Mouse (Mus musculus) embryonic facial prominence, embryonic 12.5 days (tissue): ENCODE data around the gene Als2. TPM values are rescaled to one million over a fixed set of nuclear protein-coding genes. Genes with fewer than 3 reads are reported as not detected.
A peak's percentile ranks its signal among the peaks of the same experiment; 100 is the strongest.

ENCODE experiments used
- ATAC-seq: fragments of 200-750 bp; cut with Nextera tagmentation; 2 replicates; pipeline ENCODE4 v1.8.0; 2017; ENCODE audit not compliant: insufficient number of reproducible peaks, insufficient read depth, low FRiP score, low TSS enrichment
- H3K27ac ChIP-seq: fragments of 300-500 bp; sonication (generic); 2 replicates; pipeline ENCODE4 v1.5.1; 2016; ENCODE audit warnings: mild to moderate bottlenecking
- H3K27me3 ChIP-seq: fragments of 300-500 bp; sonication (generic); 2 replicates; pipeline ENCODE4 v1.6.1; 2016; ENCODE audit warnings: mild to moderate bottlenecking, moderate library complexity
- H3K36me3 ChIP-seq: fragments of 300-500 bp; sonication (generic); 2 replicates; pipeline ENCODE4 v1.6.1; 2016; ENCODE audit warnings: mild to moderate bottlenecking
- H3K4me1 ChIP-seq: fragments of 300-500 bp; sonication (generic); 2 replicates; pipeline ENCODE4 v1.6.1; 2016
- H3K4me2 ChIP-seq: fragments of 300-500 bp; sonication (generic); replicated peaks from 2 replicates; pipeline ENCODE4 v1.6.1; 2016; ENCODE audit warnings: mild to moderate bottlenecking, moderate library complexity
- H3K4me3 ChIP-seq: fragments of 300-500 bp; sonication (generic); 2 replicates; pipeline ENCODE4 v1.5.1; 2016; ENCODE audit warnings: mild to moderate bottlenecking
- H3K9ac ChIP-seq: fragments of 300-500 bp; sonication (generic); 2 replicates; pipeline ENCODE4 v1.6.1; 2016; ENCODE audit warnings: mild to moderate bottlenecking, moderate library complexity
- H3K9me3 ChIP-seq: fragments of 300-500 bp; sonication (generic); 2 replicates; pipeline ENCODE4 v1.6.1; 2016; ENCODE audit warnings: mild to moderate bottlenecking, moderate library complexity
- WGBS: fragments of 180-500 bp; shearing (Covaris S2); methylation state at CpG from one replicate; pipeline ENCODE4 v1.1.7; 2016; 5-methylcytosine and 5-hydroxymethylcytosine counted together
- polyA plus RNA-seq: library from polyadenylated mRNA; unstranded; fragments of >200 nt; fragmentation: Nextera tagmentation; extraction: Ambion mirVana; gene quantifications from 2 replicates; pipeline ENCODE4 v1.2.1, GENCODE M21; 2016

Als2 gene
- polyA plus RNA-seq, 1 experiment from 2014 or later, result 15.4 TPM

DNA sequence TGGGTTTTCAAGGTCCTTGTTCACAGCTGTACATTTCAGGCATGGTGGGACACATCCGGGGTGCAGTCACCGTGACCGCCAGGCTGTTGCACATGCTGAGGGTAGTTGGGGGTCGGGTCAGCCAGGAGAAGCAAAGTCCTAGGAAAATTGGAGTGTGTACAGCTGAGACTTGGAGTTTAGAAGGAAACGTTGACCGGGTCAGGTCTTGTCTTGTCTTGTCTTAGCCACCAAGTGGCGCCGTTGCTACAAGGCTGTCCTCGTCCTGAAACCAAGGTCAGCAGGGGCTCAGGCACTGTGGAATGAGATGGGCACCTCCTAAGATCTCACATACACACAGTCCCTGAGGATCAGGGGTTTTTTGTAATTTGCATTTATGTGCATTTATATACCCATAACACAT lies 10.6 kb upstream of the Als2 start:
- WGBS, result 2% methylated on average over 9 of the region's 9 CpGs
- no peak overlapping the region for H3K4me3 ChIP-seq
- 0 out of 2 replicates have a peak, but pooled peaks have one; percentile 35 for ATAC-seq

DNA sequence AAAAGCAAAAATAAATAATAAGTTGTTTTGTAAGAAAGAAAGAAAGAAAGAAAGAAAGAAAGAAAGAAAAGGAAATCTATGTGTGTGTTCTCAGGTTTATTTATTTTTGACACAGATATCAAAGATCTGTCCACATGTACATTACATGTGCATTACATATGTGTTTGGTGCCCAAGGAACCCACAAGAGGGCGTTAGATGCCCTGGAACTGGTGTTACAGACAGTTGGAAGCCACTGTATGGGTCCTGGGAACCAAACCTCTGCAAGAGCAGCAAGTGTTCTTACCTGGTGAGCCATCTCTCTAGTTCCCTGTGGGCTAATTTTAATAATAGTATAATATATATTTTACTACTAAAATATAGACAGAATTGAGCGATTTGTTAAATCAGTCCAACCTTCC lies 6.7 kb upstream of the Als2 start:
- Histone ChIP-seq H3K4me3 (no peak overlapping the region), H3K9me3 (no peaks in the 10 kb centered on the region), H3K4me2 (no peak overlapping the region), H3K36me3 (no peaks in the 10 kb centered on the region), H3K27me3 (no peaks in the 10 kb centered on the region), H3K27ac (no peak overlapping the region), H3K9ac (no peak overlapping the region), H3K4me1 (no peaks in the 10 kb centered on the region)
- no peak for ATAC-seq
- 63% methylated on average over 2 of the region's 2 CpGs for WGBS

More for the DNA sequence above, 10.6 kb upstream of the Als2 start:
- Histone ChIP-seq H3K36me3 (no peaks in the 10 kb centered on the region), H3K4me2 (no peak overlapping the region), H3K27me3 (no peaks in the 10 kb centered on the region), H3K9ac (no peak overlapping the region), H3K4me1 (no peaks in the 10 kb centered on the region), H3K9me3 (no peaks in the 10 kb centered on the region), H3K27ac (no peak overlapping the region)

DNA sequence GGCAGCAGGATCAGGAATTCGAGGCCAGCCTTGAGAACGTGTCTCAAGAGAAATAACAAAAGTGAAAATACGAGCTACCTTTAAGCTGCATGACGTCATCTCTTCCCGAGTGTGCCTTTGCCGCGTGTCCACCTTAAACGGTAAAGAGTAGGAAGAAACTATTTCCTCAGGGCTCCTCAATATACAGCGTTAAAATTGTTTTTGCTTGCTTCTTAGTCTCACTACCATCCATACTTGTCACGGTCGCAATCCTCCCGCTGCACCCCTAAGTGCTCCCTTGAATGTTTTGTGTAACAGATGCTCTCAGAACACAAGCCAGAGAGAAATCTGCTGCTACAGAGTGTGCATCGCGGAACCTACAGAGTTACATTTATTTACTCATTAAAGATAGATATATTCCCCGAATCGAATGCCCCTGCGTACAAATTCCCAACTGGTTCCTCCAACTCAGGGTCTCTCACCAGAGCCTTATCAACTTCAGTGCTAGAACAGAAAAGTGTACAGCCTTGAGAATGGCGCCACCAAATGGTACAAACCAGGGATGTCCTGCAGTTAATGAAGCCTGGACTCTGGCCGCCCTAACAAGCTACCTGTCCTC lies 682 bp upstream of the Als2 start:
- Histone ChIP-seq H3K27me3 (no peaks in the 10 kb centered on the region), H3K36me3 (no peaks in the 10 kb centered on the region), H3K9me3 (no peaks in the 10 kb centered on the region), H3K4me3 (peak overlapping the region; percentile 73), H3K4me1 (no peaks in the 10 kb centered on the region), H3K9ac (peak overlapping the region; percentile 25), H3K27ac (0 out of 2 replicates have a peak overlapping the region, but pooled peaks have one; percentile 12), H3K4me2 (peak overlapping the region; percentile 73)
- 2% methylated on average over 19 of the region's 19 CpGs for WGBS
- peak; percentile 42 for ATAC-seq

DNA sequence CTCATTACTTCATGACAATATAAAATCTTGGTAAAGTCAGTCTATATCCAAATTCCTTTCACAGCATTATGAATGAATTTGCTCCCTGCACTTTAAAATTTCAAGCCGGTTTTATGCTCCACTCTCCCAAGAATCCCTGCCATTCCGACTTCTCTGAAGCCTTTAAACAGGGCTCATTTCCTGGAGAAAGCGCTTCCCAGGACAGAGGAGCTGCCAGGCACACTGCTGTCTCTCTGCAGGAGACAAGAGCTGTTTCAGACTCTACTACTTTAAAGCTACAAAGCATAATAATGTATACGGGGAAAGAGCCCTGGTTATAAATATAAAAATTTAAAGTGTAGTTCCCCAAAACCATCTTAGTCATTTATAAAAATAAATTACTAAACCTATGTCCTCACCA lies 7.8 kb downstream of the Als2 start:
- 44% methylated on average over 4 of the region's 4 CpGs for WGBS

DNA sequence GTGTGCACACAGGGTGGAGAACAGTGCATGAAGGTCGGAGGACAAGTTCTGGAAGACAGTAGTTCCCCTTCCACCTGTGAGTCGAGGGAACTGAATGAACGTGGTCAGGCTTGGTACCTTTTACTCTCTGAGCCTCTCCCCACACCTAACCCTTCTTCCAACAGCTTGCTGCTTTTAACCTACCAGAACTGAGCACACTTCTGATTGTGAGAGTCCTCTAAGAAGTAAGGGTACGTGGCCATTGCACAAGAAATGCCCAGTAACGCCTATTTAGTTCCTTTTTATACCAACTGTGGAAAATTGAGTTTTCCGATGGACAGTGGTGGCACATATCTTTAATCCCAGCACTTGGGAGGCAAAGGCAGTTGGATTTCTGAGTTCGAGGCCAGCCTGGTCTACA lies 8.5 kb downstream of the Als2 start:
- Histone ChIP-seq H3K4me1 (no peaks in the 10 kb centered on the region), H3K27me3 (no peaks in the 10 kb centered on the region), H3K36me3 (no peaks in the 10 kb centered on the region), H3K27ac (no peak overlapping the region), H3K9me3 (no peaks in the 10 kb centered on the region), H3K9ac (no peak overlapping the region), H3K4me3 (no peak overlapping the region), H3K4me2 (no peak overlapping the region)
- no peak for ATAC-seq
- WGBS, result 84% methylated on average over 7 of the region's 7 CpGs

More for the DNA sequence above, 7.8 kb downstream of the Als2 start:
- Histone ChIP-seq H3K4me1 (no peaks in the 10 kb centered on the region), H3K9ac (no peak overlapping the region), H3K27me3 (no peaks in the 10 kb centered on the region), H3K4me3 (no peak overlapping the region), H3K9me3 (no peaks in the 10 kb centered on the region), H3K36me3 (no peaks in the 10 kb centered on the region), H3K27ac (no peak overlapping the region), H3K4me2 (no peak overlapping the region)
- no peak for ATAC-seq

DNA sequence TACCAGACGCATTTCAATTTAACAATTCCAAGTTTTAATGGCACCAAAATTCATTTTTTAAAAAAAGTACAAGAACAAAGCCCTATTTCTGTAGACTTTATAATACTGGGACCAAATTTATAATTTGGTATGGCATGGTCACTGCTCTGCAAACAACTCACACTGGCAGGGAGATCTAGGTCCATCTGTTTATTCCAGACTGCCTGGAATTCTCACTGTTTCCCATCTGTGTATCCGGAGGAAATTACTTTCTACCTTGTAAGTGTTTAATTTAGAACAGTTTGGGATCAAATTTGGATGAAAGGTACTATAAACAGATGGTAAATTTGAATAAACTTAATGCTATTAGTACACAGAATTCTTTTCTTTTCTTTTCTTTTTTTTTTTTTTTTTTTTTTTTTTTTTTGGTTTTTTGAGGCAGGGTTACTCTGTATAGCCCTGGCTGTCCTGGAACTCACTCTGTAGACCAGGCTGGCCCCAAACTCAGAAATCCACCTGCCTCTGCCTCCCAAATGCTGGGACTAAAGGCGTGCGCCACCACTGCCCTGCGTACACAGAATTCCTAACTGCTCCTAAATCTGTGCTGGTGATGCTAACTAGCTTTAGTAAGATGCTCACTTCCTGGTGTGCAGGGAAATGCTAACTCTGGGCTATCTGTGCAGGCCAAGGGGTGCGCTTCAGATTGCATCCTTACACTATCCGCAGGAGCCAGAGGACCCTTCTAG lies 14.8 kb downstream of the Als2 start:
- ATAC-seq, result no peak
- Histone ChIP-seq H3K4me1 (no peaks in the 10 kb centered on the region), H3K27ac (no peak overlapping the region), H3K36me3 (no peaks in the 10 kb centered on the region), H3K9me3 (no peaks in the 10 kb centered on the region), H3K4me3 (no peak overlapping the region), H3K9ac (no peak overlapping the region), H3K4me2 (no peak overlapping the region), H3K27me3 (no peaks in the 10 kb centered on the region)
- 87% methylated on average over 7 of the region's 7 CpGs for WGBS

DNA sequence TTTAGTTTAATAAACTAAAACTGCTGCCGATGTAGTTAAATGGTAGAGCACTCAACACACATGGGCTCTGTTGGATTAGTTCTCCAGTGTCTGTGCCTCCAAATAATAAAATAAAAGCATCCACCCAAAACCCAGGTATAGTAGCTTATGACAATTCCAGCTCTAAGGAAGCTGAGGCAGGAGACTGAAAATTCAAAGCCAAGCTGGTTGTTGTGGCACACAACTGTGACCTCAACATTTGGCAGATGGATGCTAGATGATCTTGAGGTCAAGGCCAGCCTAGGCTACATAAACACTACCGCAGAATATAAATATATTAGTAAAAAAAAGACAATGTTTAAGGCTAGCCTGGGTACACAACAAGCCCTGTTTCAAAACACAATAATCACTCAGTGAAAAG lies 15.4 kb downstream of the Als2 start:
- no peaks in the 10 kb centered on the region for H3K4me1 ChIP-seq
- no peak overlapping the region for H3K27ac ChIP-seq
- H3K4me3 ChIP-seq, result no peak overlapping the region
- 94% methylated on average over 2 of the region's 2 CpGs for WGBS
- no peaks in the 10 kb centered on the region for H3K27me3 ChIP-seq
- H3K36me3 ChIP-seq, result no peaks in the 10 kb centered on the region
- no peak for ATAC-seq
- H3K4me2 ChIP-seq, result no peak overlapping the region
- no peaks in the 10 kb centered on the region for H3K9me3 ChIP-seq
- no peak overlapping the region for H3K9ac ChIP-seq

DNA sequence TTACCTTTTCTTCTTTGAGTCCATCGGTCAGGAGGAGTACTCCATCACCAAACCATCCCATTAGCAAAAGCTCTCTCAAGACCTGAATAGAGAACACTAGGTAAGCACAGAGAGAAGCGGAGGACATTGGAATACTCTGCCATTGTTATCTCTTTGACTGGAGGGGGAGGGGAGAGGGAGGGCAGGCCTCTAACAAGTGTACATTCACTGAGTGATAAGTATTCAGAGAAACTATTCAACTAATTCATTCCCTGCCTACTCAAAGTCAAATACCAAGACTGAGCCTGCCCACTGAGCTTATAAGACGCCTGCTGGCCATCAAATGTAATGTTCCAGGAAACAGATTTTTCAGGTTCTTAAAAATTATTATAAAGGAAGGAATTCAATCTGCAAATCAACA lies 16.7 kb downstream of the Als2 start:
- H3K27ac ChIP-seq, result no peak overlapping the region
- H3K9ac ChIP-seq, result no peak overlapping the region
- H3K4me3 ChIP-seq, result no peak overlapping the region
- WGBS, result 77% methylated on average over 3 of the region's 3 CpGs
- H3K4me1 ChIP-seq, result no peaks in the 10 kb centered on the region
- H3K27me3 ChIP-seq, result no peaks in the 10 kb centered on the region
- H3K4me2 ChIP-seq, result no peak overlapping the region
- H3K36me3 ChIP-seq, result peaks cover 6% of the 10 kb centered on the region; the same call in 1 of the 2 replicates
- H3K9me3 ChIP-seq, result no peaks in the 10 kb centered on the region
- ATAC-seq, result no peak

DNA sequence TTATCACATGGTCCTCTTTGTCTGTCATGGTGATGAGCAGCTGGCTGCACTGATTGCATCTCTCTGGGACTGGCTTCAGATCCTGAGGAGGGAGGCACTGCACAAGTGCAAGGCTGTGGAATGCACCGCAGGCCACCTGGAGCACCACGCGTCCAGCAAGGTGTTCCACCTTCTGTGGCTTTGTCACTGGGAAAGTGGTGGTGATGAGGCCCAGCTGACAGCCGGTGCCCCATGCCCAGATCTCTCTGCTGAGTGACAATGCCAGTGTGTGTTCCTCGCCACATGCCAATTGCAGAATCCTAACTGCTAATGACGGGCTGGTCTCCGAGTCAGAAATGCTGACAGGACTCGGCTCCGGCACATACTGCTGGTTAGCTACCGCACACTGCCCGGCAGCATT lies 21.6 kb downstream of the Als2 start:
- no peaks in the 10 kb centered on the region for H3K4me1 ChIP-seq
- no peak overlapping the region for H3K4me3 ChIP-seq
- H3K4me2 ChIP-seq, result no peak overlapping the region
- no peaks in the 10 kb centered on the region for H3K9me3 ChIP-seq
- H3K27ac ChIP-seq, result no peak overlapping the region
- ATAC-seq, result no peak
- 96% methylated on average over 11 of the region's 11 CpGs for WGBS
- H3K9ac ChIP-seq, result no peak overlapping the region
- no peaks in the 10 kb centered on the region for H3K27me3 ChIP-seq
- peaks cover 14% of the 10 kb centered on the region; the same call in 1 of the 2 replicates for H3K36me3 ChIP-seq

DNA sequence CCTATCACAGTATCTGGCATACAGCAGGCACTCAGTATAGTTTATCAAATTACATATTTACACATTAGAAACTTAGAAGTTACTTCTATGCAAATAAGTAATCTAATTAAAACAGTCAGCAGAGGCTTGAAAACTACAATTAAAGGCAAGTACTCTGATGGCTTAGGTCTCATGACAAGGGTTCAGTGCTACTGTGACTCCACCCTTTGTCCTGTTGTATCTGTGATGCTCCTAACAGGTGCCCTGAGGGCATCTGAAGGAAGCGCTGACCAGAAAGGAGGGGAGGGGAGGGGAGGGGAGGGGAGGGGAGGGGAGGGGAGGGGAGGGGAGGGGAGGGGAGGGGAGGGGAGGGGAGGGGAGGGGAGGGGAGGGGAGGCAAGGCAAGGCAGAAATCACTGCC lies 24.1 kb downstream of the Als2 start:
- WGBS, result no CpG with 5 or more reads among the region's 1 CpGs

DNA sequence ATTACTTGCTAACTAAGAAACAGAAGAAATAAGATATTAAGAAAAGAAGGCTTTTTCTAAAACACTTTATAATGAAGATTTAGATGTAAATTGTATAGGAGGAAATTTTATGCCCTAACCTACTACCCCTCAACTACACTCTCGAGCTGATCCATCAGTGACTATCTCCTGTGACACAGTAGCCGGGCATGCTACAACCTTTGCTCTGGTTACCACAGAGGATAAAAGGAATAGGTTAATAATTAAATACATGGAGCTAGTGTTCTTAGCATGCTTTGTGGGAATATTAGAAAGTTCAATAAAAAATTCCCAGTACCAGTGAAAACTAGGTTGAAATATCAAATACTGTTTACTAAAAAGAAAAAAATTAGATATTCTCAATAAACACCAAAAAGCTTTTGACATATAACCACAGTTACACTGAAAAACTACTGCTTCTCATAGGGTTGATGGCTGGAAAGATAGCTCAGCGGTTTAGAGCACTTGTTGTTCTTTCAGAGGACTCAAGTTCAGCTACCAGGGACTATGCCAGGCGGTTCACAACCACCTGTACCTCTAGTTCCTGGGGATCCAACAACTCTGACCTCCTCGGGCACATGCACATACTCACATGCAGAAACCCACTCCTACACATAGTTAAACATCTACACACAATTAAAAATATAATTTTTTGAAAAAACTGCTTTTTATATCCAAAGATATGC lies 24.8 kb downstream of the Als2 start:
- Histone ChIP-seq H3K4me3 (no peak overlapping the region), H3K27ac (no peak overlapping the region), H3K9ac (no peak overlapping the region), H3K27me3 (no peaks in the 10 kb centered on the region), H3K4me2 (no peak overlapping the region), H3K4me1 (no peaks in the 10 kb centered on the region), H3K9me3 (no peaks in the 10 kb centered on the region), H3K36me3 (peaks cover 30% of the 10 kb centered on the region)
- 84% methylated on average over 5 of the region's 5 CpGs for WGBS
- ATAC-seq, result no peak

More for the DNA sequence above, 24.1 kb downstream of the Als2 start:
- H3K36me3 ChIP-seq, result peaks cover 24% of the 10 kb centered on the region
- no peaks in the 10 kb centered on the region for H3K9me3 ChIP-seq
- no peak overlapping the region for H3K27ac ChIP-seq
- no peaks in the 10 kb centered on the region for H3K4me1 ChIP-seq
- no peak overlapping the region for H3K4me3 ChIP-seq
- H3K4me2 ChIP-seq, result no peak overlapping the region
- no peak overlapping the region for H3K9ac ChIP-seq
- H3K27me3 ChIP-seq, result no peaks in the 10 kb centered on the region
- no peak for ATAC-seq

DNA sequence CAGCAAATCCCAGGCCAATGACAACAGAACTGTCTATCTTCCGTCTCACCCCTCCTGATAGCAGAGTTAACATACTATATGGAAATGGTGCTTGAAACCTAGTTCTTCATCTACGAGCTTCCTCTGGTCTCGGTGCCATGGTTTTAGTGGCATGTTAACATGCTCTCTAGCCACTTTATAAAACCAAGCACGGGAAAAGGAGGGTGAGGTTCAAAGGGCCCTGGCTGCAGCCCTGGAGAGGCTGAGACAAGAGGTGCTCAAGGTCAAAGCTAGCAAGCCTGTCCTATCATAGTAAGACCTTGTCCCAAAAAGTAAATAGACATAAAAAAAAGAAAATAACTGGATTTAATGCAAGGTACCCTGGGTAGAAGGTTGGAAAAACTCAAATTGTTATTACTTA lies 25.4 kb downstream of the Als2 start:
- Histone ChIP-seq H3K27me3 (no peaks in the 10 kb centered on the region), H3K36me3 (peaks cover 32% of the 10 kb centered on the region), H3K4me3 (no peak overlapping the region), H3K4me1 (no peaks in the 10 kb centered on the region), H3K4me2 (no peak overlapping the region), H3K9ac (no peak overlapping the region), H3K27ac (no peak overlapping the region), H3K9me3 (no peaks in the 10 kb centered on the region)
- 81% methylated on average over 4 of the region's 4 CpGs for WGBS
- ATAC-seq, result no peak
